Mouse (Mus musculus): ENCODE measurements around the gene Prdx5. TPM values are rescaled to one million over a fixed set of nuclear protein-coding genes. Genes with fewer than 3 reads are reported as not detected.
A peak's percentile ranks its signal among the peaks of the same experiment; 100 is the strongest.
"Not testable (repeated sequence)": the region's sequence is repeated elsewhere in the genome, so short reads cannot be mapped to it uniquely, and the experiment has no call there.

Prdx5 gene
- polyA plus RNA-seq, 1 experiment from 2014 or later = 231 TPM

GRCm38 (mm10) chr19:6913036-6913435, 3.1 kb upstream of the Prdx5 start:
- Histone ChIP-seq H3K36me3 (peaks cover 28% of the 10 kb centered on the region), H3K27me3 (no peaks in the 10 kb centered on the region), H3K4me3 (no peak overlapping the region), H3K27ac (replicated peaks) (no peak overlapping the region), H3K9me3 (no peaks in the 10 kb centered on the region), H3K4me2 (replicated peaks) (no peak overlapping the region), H3K4me1 (peaks cover 22% of the 10 kb centered on the region), H3K9ac (replicated peaks) (no peak overlapping the region)
- ATAC-seq (replicated peaks) = no peak
- 92% methylated on average over 6 of the region's 6 CpGs for WGBS

DNA sequence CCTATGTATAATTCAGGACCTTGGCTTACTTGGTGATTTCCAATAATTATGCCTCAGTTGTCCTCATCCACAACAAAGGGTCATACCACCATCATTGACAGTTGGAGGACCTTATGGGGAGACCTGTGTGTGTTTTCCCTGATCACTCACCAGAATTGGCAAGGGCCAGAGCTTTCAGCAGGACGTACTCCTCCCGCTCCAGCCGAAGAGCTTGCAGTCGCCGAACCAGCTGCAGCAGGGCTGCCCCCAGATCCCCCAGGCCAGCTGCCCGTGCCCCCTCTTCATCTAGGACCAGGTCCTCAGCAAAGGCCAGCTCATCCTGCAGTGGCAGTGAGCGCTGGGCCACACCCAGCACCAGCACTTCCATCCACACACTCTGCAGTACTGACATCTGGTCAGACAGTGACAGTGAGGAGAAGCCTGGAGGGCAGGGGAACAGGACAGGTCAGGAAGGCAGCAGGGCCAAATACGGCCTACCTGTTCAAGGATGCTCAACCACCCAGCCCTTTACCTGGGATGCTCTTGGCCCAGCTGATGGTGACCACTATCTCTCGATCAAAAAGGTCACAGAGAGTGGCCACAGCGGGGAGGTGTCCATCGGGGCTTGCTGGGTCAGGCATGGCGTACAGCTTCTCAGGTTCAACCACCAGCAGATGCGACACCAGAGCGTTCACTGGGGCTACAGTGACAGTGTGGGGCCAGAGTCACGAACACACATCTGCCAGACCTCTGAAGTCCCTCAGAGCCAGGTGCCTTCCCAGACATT, 2.5 kb upstream of the Prdx5 start:
- peaks cover 26% of the 10 kb centered on the region for H3K4me1 ChIP-seq
- H3K27ac ChIP-seq (replicated peaks) = no peak overlapping the region
- H3K36me3 ChIP-seq = peaks cover 28% of the 10 kb centered on the region
- ATAC-seq (replicated peaks) = no peak
- no peak overlapping the region for H3K4me2 ChIP-seq (replicated peaks)
- H3K9ac ChIP-seq (replicated peaks) = no peak overlapping the region
- H3K27me3 ChIP-seq = no peaks in the 10 kb centered on the region
- H3K4me3 ChIP-seq = no peak overlapping the region
- no peaks in the 10 kb centered on the region for H3K9me3 ChIP-seq
- 93% methylated on average over 15 of the region's 15 CpGs for WGBS

- Histone ChIP-seq H3K27me3 (no peaks in the 10 kb centered on the region), H3K9me3 (no peaks in the 10 kb centered on the region), H3K36me3 (peaks cover 32% of the 10 kb centered on the region), H3K27ac (replicated peaks) (no peak overlapping the region), H3K9ac (replicated peaks) (no peak overlapping the region), H3K4me2 (replicated peaks) (peak overlapping the region; percentile 13; the same call in 1 of the 2 replicates), H3K4me1 (peaks cover 26% of the 10 kb centered on the region), H3K4me3 (peak overlapping the region; percentile 20)
- 75% methylated on average over 19 of the region's 19 CpGs for WGBS
- no peak for ATAC-seq (replicated peaks)
Observed at GRCm38 (mm10) chr19:6911101-6912074, 1.5 kb upstream of the Prdx5 start.

GRCm38 (mm10) chr19:6910306-6910705, 400 bp upstream of the Prdx5 start:
- H3K9me3 ChIP-seq, H3K27me3 ChIP-seq: not testable (repeated sequence)
- Histone ChIP-seq H3K4me2 (replicated peaks) (peak overlapping the region; percentile 73), H3K4me1 (peaks cover 26% of the 10 kb centered on the region), H3K27ac (replicated peaks) (peak overlapping the region; percentile 97), H3K36me3 (peaks cover 35% of the 10 kb centered on the region), H3K4me3 (peak overlapping the region; percentile 60), H3K9ac (replicated peaks) (peak overlapping the region; percentile 69)
- ATAC-seq (replicated peaks) = 0 out of 2 replicates have a peak, but pooled peaks have one; percentile 4
- under 1% methylated on average over 30 of the region's 30 CpGs for WGBS

DNA sequence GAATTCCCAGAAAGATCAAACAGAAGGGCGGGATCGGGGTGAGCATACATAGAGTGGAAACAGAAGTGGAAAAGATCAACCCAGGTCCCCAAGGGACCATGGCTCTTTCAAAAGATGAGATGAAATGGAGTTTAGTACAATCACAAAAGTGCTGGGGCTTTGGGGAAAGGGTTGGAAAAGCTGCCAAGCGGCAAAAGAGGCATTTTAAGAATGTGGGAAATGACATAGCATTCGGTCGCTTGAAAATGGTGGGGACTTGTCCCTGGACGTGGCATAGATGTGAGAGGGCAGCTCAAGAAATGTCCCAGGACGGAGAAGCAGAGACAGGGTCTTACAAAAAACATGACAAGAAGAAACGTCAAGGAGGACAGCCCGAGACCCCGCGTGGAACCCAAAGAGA, 885 bp downstream of the Prdx5 start:
- H3K4me1 ChIP-seq = peaks cover 26% of the 10 kb centered on the region
- no peaks in the 10 kb centered on the region for H3K9me3 ChIP-seq
- H3K27ac ChIP-seq (replicated peaks) = peak overlapping the region; percentile 97
- H3K9ac ChIP-seq (replicated peaks) = peak overlapping the region; percentile 69
- peak overlapping the region; percentile 73 for H3K4me2 ChIP-seq (replicated peaks)
- H3K27me3 ChIP-seq = no peaks in the 10 kb centered on the region
- peaks cover 39% of the 10 kb centered on the region for H3K36me3 ChIP-seq
- 13% methylated on average over 11 of the region's 11 CpGs for WGBS
- peak overlapping the region; percentile 60 for H3K4me3 ChIP-seq
- ATAC-seq (replicated peaks) = no peak

DNA sequence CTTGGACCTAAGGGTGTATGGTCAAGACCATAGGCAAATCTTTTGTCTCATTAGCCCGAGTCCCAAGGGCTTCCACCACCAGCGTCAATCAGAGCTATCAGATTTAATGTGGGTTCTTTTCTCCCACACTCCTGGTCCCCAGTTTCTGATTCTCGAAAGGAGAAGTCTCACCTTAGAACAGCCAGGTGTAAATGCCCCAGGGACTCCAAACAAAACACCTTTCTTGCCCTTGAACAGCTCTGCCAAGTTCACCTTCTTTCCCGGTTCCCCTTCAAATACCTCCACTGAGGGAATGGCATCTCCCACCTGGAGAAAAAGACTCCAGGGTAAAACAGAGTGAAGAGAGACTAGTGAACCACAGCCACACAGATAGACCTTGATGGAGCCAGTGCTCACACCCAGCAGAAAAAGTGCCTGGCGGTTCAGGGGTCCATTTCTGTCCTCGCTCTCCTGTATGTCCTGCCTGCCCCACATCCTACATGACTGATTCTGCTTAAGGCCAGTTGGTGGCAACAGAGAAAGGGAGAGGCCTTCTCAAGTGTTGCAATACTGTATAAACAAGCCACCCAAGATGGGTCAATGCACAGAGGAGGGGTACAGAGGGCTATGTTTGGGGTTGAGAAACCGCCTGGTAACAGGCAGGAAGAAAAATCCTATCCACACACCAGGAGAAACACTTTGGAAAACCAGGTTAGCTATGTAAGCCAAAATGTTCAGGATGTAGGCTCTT, 1.9 kb downstream of the Prdx5 start:
- Histone ChIP-seq H3K9me3 (no peaks in the 10 kb centered on the region), H3K36me3 (peaks cover 30% of the 10 kb centered on the region), H3K4me3 (no peak overlapping the region), H3K4me2 (replicated peaks) (peak overlapping the region; percentile 73), H3K27ac (replicated peaks) (no peak overlapping the region), H3K4me1 (peaks cover 26% of the 10 kb centered on the region), H3K9ac (replicated peaks) (0 out of 2 replicates have a peak overlapping the region, but pooled peaks have one; percentile 0), H3K27me3 (no peaks in the 10 kb centered on the region)
- WGBS = 89% methylated on average over 7 of the region's 7 CpGs
- ATAC-seq (replicated peaks) = no peak

DNA sequence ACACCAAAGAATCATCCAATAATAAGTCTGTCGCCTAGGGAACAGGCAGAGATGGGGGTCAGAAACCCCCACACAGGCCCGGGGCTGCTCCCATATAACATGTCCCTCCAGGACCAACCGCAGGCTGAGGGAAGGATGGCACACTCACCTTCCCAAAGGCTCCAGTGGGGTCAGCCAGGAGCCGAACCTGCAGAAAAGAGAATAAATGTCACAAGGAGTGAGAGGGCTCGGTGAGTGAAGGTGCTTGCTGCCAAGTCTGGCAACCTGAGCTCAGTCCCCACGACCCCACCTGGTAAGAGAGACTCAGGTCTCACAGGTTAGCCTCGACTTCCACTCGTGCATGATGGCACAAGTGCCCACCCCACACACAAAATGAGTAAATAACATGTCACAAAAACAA, 2.8 kb downstream of the Prdx5 start:
- Histone ChIP-seq H3K4me2 (replicated peaks) (no peak overlapping the region), H3K4me1 (peaks cover 26% of the 10 kb centered on the region), H3K9ac (replicated peaks) (no peak overlapping the region), H3K4me3 (no peak overlapping the region), H3K36me3 (peaks cover 21% of the 10 kb centered on the region), H3K9me3 (no peaks in the 10 kb centered on the region), H3K27me3 (no peaks in the 10 kb centered on the region), H3K27ac (replicated peaks) (no peak overlapping the region)
- ATAC-seq (replicated peaks) = no peak
- 93% methylated on average over 8 of the region's 8 CpGs for WGBS

GRCm38 (mm10) chr19:6906199-6906598, 3.7 kb downstream of the Prdx5 start:
- no peaks in the 10 kb centered on the region for H3K9me3 ChIP-seq
- H3K36me3 ChIP-seq = 0 out of 2 replicates have a peak, but pooled peaks cover 13% of the 10 kb centered on the region
- WGBS = 92% methylated on average over 3 of the region's 3 CpGs
- no peaks in the 10 kb centered on the region for H3K27me3 ChIP-seq
- no peak overlapping the region for H3K27ac ChIP-seq (replicated peaks)
- H3K4me1 ChIP-seq = peaks cover 23% of the 10 kb centered on the region
- H3K4me2 ChIP-seq (replicated peaks) = no peak overlapping the region
- ATAC-seq (replicated peaks) = no peak
- no peak overlapping the region for H3K9ac ChIP-seq (replicated peaks)
- no peak overlapping the region for H3K4me3 ChIP-seq

GRCm38 (mm10) chr19:6905498-6906159, 4.3 kb downstream of the Prdx5 start:
- Histone ChIP-seq H3K9ac (replicated peaks) (no peak overlapping the region), H3K36me3 (0 out of 2 replicates have a peak, but pooled peaks cover 10% of the 10 kb centered on the region)

DNA sequence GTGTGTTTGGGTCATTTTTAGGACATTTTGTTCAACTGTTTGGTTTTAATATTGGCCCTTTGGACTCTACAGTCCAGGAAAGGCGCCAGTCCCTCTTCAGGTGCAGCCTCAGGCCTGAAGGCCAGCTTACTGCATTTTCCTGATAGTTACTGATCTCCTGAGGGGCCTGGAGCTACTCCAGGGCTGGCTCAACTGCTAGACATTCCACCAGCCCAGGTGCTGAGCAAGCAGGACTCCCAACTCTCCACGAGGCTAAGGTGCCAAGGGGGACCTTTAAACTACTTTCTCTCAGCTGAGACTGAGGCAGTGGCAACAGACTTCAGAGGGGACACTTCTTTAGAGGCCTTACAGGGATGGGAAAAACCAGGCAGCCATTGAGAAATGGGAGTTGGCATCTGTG, 5.1 kb downstream of the Prdx5 start:
- no peak for ATAC-seq (replicated peaks)
- Histone ChIP-seq H3K4me3 (no peak overlapping the region), H3K9me3 (no peaks in the 10 kb centered on the region), H3K27ac (replicated peaks) (no peak overlapping the region), H3K27me3 (no peaks in the 10 kb centered on the region), H3K36me3 (0 out of 2 replicates have a peak, but pooled peaks cover 10% of the 10 kb centered on the region), H3K4me1 (peaks cover 16% of the 10 kb centered on the region), H3K9ac (replicated peaks) (no peak overlapping the region), H3K4me2 (replicated peaks) (no peak overlapping the region)
- 72% methylated on average over 2 of the region's 2 CpGs for WGBS

More at GRCm38 (mm10) chr19:6905498-6906159, 4.3 kb downstream of the Prdx5 start:
- Histone ChIP-seq H3K4me2 (replicated peaks) (no peak overlapping the region), H3K9me3 (no peaks in the 10 kb centered on the region), H3K27ac (replicated peaks) (no peak overlapping the region), H3K27me3 (no peaks in the 10 kb centered on the region), H3K4me1 (peaks cover 20% of the 10 kb centered on the region), H3K4me3 (no peak overlapping the region)
- ATAC-seq (replicated peaks) = no peak
- WGBS = 92% methylated on average over 11 of the region's 11 CpGs

DNA sequence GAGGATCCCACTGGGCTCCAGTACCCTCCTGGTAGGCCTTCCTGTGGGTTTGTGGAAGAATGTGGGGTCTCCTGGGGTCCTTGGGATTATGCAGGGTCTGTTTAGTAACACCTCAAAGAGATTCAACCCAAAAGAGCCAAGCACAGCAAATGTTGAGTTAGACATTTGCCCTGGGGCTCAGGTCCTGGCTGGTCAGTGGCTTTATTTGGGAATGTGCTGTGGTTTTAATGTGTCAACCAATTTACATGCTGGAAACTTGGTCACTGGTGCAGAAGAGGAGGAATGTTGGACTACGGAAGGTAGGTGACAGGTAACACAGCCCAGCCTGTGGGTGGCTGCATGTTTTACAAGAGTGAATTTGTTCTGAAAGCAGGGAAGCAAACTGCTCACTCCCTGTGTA, 6.9 kb downstream of the Prdx5 start:
- WGBS = 91% methylated on average over 1 of the region's 1 CpGs
- Histone ChIP-seq H3K4me2 (replicated peaks) (no peak overlapping the region), H3K27me3 (no peaks in the 10 kb centered on the region), H3K4me3 (no peak overlapping the region), H3K36me3 (0 out of 2 replicates have a peak, but pooled peaks cover 10% of the 10 kb centered on the region), H3K9ac (replicated peaks) (no peak overlapping the region), H3K27ac (replicated peaks) (no peak overlapping the region), H3K4me1 (peaks cover 5% of the 10 kb centered on the region), H3K9me3 (no peaks in the 10 kb centered on the region)
- ATAC-seq (replicated peaks) = no peak
